Mouse (Mus musculus) bone marrow, adult 2 months (tissue): ENCODE data around the gene Erc1.

Experiments used
- CTCF ChIP-seq: fragments of 200-500 bp; IDR thresholded peaks from 2 replicates; pipeline ENCODE4 v1.5.1; 2011; ENCODE audit warnings: low read length, control low read depth; ENCODE audit not compliant: control insufficient read depth, insufficient read depth
- POLR2A ChIP-seq: fragments of 200-500 bp; IDR thresholded peaks from 2 replicates; pipeline ENCODE4 v1.6.1; 2011; ENCODE audit warnings: low read depth, mild to moderate bottlenecking, control low read depth, low read length, borderline replicate concordance; ENCODE audit not compliant: control insufficient read depth

DNA sequence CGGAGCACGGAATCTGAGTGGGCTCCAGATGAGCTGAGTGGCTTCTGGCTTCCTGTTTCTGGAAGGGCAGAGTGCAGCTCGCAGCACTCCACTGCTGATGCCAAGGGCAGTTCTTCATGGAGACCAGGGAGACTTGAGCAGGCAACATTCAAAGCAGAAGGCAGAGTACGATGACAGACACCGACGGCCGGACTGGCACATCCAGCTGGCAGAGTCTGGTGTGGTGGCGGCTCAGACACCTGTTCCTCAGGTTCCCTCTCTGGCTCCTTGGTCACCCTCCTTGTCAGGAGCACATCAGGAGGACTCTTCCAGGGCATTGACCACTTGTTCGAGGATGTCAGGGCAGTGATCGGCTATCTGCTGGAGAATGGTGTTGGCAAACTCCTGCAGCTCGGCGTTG lies 272.6 kb downstream of the Erc1 start:
- no peak for TF ChIP-seq CTCF
- TF ChIP-seq POLR2A, result no peak
